Mouse (Mus musculus): ENCODE data around the gene Ffar3. TPM values are rescaled to one million over a fixed set of nuclear protein-coding genes. Genes with fewer than 3 reads are reported as not detected.

Ffar3 gene
- total and polyA plus RNA-seq, 3 experiments, result not detected

GRCm38 (mm10) chr7:30847934-30848333 lies 8.0 kb downstream of the Ffar3 start:
- Histone ChIP-seq H3K4me2 (ENCODE audit: insufficient read depth, low read depth, poor library complexity, severe bottlenecking) (no peak overlapping the region), H3K79me2 (replicated peaks; ENCODE audit: control insufficient read depth, extremely low read depth, insufficient read depth, poor library complexity, severe bottlenecking) (no peaks in the 10 kb centered on the region), H3K4me1 (ENCODE audit: control insufficient read depth in 1 of 2, insufficient read depth in 2 of 2) (peaks cover 10 to 33% of the 10 kb centered on the region in 2 experiments), H3K9me3 (replicated peaks; ENCODE audit: low read length) (no peaks in the 10 kb centered on the region), H3K4me3 (replicated peaks in 1 of 3; ENCODE audit: low read depth in 2 of 3, low read length in 2 of 3, poor library complexity in 1 of 3) (no peak overlapping the region), H3K27me3 (replicated peaks) (no peaks in the 10 kb centered on the region), H3K9ac (ENCODE audit: insufficient read depth, low read depth) (no peak overlapping the region), H3K36me3 (replicated peaks in 1 of 2; ENCODE audit: control insufficient read depth in 1 of 2, insufficient read depth in 1 of 2, low read length in 1 of 2) (no peaks in the 10 kb centered on the region), H3K27ac (ENCODE audit: insufficient read depth, low read depth) (no peak overlapping the region)
- TF ChIP-seq POLR2A (IDR thresholded peaks at IDR 0.05; ENCODE audit: low read depth, low read length), result no peak
- no peak for TF ChIP-seq ELF1 (IDR thresholded peaks at IDR 0.05; ENCODE audit: low read depth, low read length)
- no peak for TF ChIP-seq JUND (conservative IDR thresholded peaks at IDR 0.05; ENCODE audit: low read depth, low read length)
- no peak for TF ChIP-seq CHD2 (IDR thresholded peaks at IDR 0.05; ENCODE audit: low read length)
- dilution Hi-C loops (cut with MboI; ENCODE audit: extremely low pct_ligation_motif_present, extremely low pct_unique_long_range_greater_than_20kb, low sequenced_read_pairs), result no loop called here
- DNase-seq (ENCODE audit: extremely low read depth), result no peak
- in situ Hi-C loops (cut with MboI; ENCODE audit: low pct_ligation_motif_present, low pct_unique_long_range_greater_than_20kb, low sequenced_read_pairs), result no loop called here

GRCm38 (mm10) chr7:30847386-30847785 lies 8.6 kb downstream of the Ffar3 start:
- Histone ChIP-seq H3K4me2 (ENCODE audit: insufficient read depth, low read depth, poor library complexity, severe bottlenecking) (no peak overlapping the region), H3K79me2 (replicated peaks; ENCODE audit: control insufficient read depth, extremely low read depth, insufficient read depth, poor library complexity, severe bottlenecking) (no peaks in the 10 kb centered on the region), H3K36me3 (replicated peaks in 1 of 2; ENCODE audit: control insufficient read depth in 1 of 2, insufficient read depth in 1 of 2, low read length in 1 of 2) (no peaks in the 10 kb centered on the region), H3K27ac (ENCODE audit: insufficient read depth, low read depth) (no peak overlapping the region), H3K4me1 (ENCODE audit: control insufficient read depth in 1 of 2, insufficient read depth in 2 of 2) (peaks cover 11 to 34% of the 10 kb centered on the region in 2 experiments), H3K9ac (ENCODE audit: insufficient read depth, low read depth) (no peak overlapping the region), H3K9me3 (replicated peaks; ENCODE audit: low read length) (no peaks in the 10 kb centered on the region), H3K27me3 (replicated peaks) (no peaks in the 10 kb centered on the region), H3K4me3 (replicated peaks in 1 of 3; ENCODE audit: low read depth in 2 of 3, low read length in 2 of 3, poor library complexity in 1 of 3) (no peak overlapping the region)
- dilution Hi-C loops (cut with MboI; ENCODE audit: extremely low pct_ligation_motif_present, extremely low pct_unique_long_range_greater_than_20kb, low sequenced_read_pairs) (no loop called here), in situ Hi-C loops (cut with MboI; ENCODE audit: low pct_ligation_motif_present, low pct_unique_long_range_greater_than_20kb, low sequenced_read_pairs) (no loop called here)
- TF ChIP-seq ZKSCAN1 (IDR thresholded peaks at IDR 0.05; ENCODE audit: borderline replicate concordance, low read depth, low read length) (no peak), MYC (IDR thresholded peaks at IDR 0.05; ENCODE audit: low read depth, low read length) (no peak), MAX (IDR thresholded peaks at IDR 0.05; ENCODE audit: low read length) (no peak), ZNF384 (IDR thresholded peaks at IDR 0.05; ENCODE audit: low read depth, low read length) (no peak), KAT2A (IDR thresholded peaks at IDR 0.05; ENCODE audit: insufficient replicate concordance, low read length) (no peak), CHD1 (IDR thresholded peaks at IDR 0.05; ENCODE audit: low read depth, low read length) (no peak), E2F4 (IDR thresholded peaks at IDR 0.05; ENCODE audit: insufficient replicate concordance, low read depth, low read length) (no peak), HCFC1 (IDR thresholded peaks at IDR 0.05; ENCODE audit: low read depth, low read length) (no peak), NELFE (IDR thresholded peaks at IDR 0.05; ENCODE audit: low read depth, low read length) (no peak), GABPA (IDR thresholded peaks at IDR 0.05; ENCODE audit: insufficient replicate concordance, low read depth, low read length) (no peak), TCF12 (IDR thresholded peaks at IDR 0.05; ENCODE audit: low read depth, low read length) (no peak), MAZ (IDR thresholded peaks at IDR 0.05; ENCODE audit: low read depth, low read length) (no peak), MXI1 (IDR thresholded peaks at IDR 0.05; ENCODE audit: low read depth, low read length) (no peak), JUN (IDR thresholded peaks at IDR 0.05; ENCODE audit: insufficient read depth, low read depth, low read length) (no peak), RCOR1 (conservative IDR thresholded peaks at IDR 0.05; ENCODE audit: low read depth, low read length) (no peak)
- no peak for DNase-seq (ENCODE audit: extremely low read depth)
